Mouse (Mus musculus) lung, postnatal 36 days (tissue): Measurements from ENCODE around the gene Sh3kbp1.

Experiments used
- DNase-seq: peaks from one replicate; pipeline ENCODE4 v3.0.0; 2022; ENCODE audit warnings: mixed read lengths

The Sh3kbp1 gene

GRCm38 (mm10) chrX:159850722-159851121 is 223.7 kb downstream of the Sh3kbp1 start:
- DNase-seq: no peak

- DNase-seq: no peak
These were observed 229.8 kb downstream of the Sh3kbp1 start for GRCm38 (mm10) chrX:159856866-159857265.

DNA sequence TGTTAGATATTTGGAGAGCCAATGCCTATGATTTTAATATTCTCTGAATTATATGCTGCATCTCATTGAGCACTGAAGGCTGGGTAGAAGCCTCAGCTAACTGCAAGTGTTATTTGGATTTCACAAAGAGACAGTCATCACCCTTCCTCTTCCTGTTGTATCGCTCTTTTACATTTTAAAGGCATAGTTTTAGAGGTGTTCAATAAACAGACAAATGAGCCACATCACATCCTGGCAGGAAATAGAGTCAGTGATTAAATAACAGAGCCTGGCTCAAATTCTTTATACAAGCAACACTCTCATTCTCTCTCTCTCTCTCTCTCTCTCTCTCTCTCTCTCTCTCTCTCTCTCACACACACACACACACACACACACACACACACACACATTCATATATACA is 231.1 kb downstream of the Sh3kbp1 start:
- no peak for DNase-seq

DNA sequence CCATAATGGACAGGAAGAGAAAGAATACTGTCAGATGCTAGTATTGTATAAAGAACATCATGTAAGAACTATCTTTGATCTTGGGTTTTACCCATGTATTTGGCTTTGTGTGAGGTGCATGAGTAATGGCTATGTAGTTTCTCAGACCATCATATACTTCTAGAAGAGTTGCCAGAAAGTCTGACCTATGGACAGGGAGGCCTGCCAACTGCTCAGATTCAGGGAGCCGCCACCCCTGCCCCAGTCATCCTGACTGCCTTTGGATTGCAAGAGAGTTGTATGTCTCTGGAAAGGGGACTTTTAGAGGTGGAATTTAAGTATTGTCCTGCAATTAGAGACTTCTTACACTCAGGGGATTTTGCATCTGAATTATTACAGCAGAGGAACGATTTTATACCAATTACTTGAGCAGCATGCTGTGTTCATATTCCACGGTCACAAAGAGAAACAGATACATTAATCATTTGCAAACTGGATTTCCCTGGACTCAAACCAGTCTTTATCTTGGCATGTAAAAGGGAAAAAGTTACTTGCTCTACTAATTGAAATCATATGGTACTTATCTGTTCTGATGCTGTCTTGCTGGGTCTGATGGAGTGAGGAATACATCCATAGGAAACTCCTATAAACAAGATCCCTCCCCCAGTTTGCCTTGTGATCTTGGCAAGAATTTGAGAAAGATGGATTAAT is 233.9 kb downstream of the Sh3kbp1 start:
- no peak for DNase-seq

DNA sequence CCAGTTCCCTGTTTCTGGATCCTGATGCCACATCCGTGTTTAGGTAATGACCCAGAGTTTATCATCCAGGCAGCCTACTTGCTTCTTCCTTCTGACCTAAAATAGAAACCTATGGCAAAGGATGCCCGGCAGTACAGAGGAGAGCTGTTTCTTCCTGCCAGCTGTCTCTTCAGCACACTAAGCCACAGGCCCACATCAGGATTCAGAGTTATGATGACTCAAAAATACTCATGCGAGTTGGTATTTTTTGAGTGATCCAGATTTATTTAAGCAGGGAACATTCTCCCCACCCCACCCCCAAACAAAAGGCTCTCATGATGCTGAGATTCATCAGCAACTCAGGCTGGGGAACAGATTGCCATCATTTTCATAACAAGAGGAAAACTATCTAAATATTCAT is 240.6 kb downstream of the Sh3kbp1 start:
- DNase-seq: no peak

GRCm38 (mm10) chrX:159872521-159872920 is 245.4 kb downstream of the Sh3kbp1 start:
- no peak for DNase-seq

DNA sequence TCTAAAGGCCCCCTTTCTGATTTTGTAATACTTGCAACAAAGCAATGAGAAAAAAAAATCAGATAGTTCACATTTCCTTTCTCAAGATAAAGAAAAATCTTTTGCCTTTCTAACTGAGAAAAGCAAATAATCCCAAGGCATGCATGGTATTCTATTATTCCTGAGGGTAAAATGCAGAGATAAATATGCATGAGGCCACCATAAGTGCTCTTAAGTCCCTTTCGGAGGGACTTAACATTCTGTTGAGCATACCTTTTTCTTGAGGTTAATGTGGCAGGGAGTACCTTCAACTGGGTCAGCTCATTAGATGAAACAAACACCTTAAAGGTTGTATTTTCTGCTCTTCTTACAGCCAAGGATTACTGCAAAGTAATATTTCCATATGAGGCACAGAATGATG is 250.7 kb downstream of the Sh3kbp1 start:
- no peak for DNase-seq

DNA sequence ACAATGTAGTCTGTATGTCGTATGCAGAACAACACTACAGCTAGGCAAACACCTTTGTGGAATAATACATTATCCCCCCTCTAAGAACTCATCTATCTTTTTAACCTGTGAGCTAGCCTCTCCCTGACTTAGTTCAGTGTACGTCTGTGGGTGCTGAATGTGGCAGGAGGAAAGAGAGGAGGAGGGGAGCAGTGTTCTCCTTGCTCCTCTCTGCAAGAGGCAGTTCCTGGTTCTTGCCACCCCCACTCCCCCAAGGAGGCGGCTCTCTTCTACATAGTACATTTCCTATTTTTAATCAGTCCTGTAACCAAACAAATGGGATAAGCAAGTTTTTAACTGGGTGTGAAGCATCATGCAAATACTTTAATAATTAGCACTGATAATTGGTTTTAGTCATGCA is 252.4 kb downstream of the Sh3kbp1 start:
- no peak for DNase-seq

DNA sequence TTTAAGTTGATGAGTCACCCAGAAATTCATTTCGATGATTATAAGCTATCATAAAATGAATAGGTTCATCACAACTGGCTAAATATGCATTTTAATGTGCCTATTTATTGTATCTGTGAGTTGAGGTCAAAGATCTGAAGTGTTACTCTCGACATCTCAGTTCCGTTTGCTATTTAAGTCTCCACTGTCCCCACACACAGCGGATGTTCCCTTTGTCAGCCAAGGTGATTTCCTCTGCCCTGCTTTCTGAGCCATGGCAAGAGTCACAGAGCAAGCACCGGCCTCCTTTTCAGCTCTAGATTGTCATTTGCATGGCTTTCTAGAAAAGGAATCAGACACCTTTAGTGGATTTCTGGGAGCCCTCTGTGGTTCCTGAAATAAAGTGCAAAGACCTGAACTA is 254.5 kb downstream of the Sh3kbp1 start:
- DNase-seq: no peak

DNA sequence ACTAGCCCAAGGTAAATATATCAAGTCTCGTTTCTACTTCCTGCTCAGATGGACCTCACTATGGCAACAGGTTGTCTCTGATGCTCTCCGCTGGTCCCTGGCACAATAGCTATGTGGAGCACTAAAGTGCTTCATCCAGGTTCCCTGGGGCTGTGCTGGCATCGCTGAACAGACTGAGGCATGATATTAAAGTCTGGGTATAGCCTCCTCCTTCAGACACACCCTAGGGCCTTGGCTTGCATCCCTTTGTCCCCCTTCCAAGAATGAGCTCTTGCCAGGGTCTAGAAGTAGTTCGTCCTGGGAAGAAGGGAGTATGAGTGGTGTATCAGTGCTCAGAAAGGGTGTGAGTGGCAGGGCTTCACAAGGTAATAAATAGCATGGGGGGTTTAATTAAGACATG is 269.5 kb downstream of the Sh3kbp1 start:
- no peak for DNase-seq

DNA sequence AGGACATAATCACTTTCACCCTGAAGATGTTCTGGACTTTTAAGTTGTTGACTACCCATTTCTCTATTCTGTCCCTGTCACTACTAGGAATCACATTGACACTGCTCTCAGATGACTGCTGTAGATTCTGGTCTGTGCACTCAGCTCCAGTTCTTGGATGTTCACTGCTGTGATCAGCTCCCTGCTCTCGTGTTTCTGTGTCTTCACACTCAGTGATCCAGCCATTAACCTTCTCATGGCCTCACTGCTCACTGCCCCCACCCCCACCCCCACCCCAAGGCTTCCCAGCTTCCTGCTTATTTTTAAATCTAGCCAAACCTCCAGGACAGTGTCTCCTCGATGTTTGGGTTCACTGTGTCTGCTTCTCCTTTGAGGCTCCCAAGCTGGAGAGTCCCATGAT is 271.0 kb downstream of the Sh3kbp1 start:
- DNase-seq: no peak

DNA sequence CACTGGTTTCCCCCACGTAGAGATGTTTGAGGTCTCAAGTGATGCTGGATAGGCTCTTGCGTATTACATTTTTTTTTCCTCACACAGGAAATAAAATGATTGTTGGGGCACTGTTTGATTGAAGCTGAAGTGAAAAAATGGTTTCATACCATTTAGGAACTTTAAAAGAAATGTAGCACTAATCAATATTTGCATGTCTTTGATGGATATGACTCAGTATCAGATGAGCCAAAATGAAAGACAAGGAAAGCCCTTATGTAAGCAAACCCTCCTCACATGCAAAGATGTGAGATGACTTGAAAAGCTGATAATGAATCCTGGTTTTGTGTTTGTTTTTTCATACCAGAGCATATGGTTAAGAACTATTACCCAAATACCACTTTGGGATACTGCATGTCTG is 272.0 kb downstream of the Sh3kbp1 start:
- no peak for DNase-seq

GRCm38 (mm10) chrX:159903421-159903820 is 276.3 kb downstream of the Sh3kbp1 start:
- no peak for DNase-seq

DNA sequence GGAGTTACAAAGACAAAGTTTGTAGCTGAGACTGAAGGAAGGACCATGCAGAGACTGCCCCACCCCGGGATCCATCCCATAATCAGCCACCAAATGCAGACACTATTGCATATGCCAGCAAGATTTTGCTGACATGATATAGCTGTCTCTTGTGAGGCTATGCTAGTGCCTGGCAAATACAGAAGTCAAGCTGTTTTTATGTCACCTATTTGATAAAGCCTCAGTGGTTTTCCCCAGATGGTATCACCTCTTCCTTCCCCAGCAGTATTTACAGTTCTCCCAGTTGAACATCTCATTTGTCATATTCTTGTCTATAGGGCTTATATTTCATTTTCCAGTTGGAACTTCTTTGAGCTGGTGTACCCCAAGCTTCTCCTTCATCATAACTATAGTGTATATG is 280.6 kb downstream of the Sh3kbp1 start:
- DNase-seq: no peak

DNA sequence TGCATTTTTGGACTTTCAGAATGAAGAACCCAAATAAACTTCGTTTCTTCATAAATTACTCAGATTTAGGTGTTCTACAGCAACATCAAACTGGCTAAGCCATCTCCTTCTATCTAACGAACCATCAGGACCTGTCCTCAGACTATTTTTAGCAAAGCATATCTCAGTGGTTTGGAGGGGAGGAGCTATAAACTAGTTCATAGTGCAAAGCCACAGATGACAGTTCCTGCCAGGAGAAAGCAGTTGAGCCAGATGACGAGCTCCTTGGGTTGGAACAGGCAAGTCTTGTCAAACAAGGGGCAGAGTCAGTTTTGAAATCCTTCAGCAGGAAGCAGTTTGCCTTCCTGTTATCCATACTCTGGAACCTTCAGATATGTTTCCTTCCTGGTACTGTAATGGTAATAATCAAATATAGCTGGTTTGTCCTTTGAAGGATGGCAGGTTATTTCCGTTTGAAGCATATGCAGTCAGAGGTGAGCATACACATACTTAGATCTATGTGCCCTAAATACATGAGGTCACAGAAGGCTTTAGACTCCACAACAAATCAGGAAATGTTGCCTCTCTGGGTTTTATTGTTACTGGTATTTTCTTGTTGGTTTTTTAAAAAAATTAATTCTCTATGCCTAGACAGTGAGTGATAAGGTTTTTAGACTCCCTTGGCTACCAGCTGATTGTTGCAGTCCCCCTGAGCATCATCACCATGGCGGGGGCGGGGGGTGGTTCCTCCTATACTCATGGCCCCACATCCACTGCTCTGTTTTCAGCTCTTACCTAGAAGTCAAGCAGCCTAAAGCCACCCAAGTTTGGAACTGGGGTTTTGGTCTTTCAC is 282.6 kb downstream of the Sh3kbp1 start:
- DNase-seq: peak; percentile 14

DNA sequence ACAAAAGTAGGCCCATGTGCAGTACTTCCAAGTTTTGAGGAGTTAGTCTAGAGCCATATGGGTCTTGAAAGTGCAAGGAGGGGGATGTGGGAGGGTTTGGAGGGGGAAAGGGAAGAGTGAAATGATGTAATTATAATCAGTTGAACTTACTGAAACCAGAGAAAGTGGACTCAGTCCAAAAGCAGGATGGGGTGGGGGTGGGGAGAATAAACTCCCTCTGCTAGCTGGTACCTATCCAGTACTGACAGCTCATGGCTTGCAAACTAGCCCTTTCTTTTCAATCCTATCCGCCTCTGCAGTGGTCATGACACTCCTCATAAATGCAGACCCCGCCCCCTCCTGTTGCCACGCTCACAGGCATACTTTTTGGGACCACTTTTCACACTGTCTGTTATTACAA is 283.5 kb downstream of the Sh3kbp1 start:
- no peak for DNase-seq

GRCm38 (mm10) chrX:159911613-159912012 is 284.5 kb downstream of the Sh3kbp1 start:
- DNase-seq: no peak

GRCm38 (mm10) chrX:159912061-159912460 is 285.0 kb downstream of the Sh3kbp1 start:
- DNase-seq: no peak

DNA sequence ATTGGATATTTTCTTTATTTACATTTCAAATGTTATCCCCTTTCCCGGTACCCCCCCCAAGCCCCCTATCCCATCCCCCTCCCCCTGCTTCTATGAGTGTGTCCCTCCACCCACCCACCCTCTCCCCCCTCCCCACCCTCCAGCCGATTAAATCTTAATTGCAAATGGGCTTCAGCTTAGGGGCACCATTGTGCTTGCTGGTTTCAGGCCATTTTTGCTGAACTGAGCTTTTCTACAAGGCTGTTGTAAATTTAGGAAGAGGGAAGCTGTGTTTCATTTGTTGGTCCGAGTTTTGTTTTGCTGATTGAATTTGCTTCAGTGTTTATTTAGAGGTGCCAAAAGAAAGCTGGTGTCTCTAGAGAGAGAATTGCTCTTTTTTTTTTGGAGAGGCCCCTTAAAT is 286.4 kb downstream of the Sh3kbp1 start:
- no peak for DNase-seq

DNA sequence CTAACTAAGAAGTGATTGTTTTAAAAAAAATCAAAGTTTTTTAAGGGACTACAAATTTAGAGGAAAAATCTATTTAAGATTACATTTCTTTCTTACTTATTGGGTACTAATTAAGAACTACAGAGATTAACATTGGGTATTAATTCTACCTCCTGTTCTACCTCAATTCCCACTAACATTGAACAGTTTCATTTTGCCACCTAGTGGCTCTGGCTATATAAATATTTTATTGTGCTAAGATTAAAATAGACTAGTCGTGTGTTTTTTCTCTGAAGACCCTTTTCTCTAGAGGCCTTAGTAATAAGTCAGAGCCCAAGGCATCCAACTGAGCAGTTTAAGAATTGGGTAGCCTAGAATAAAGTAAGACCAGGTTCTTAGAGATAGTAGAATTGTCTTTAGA is 288.1 kb downstream of the Sh3kbp1 start:
- no peak for DNase-seq

GRCm38 (mm10) chrX:159924759-159925158 is 297.7 kb downstream of the Sh3kbp1 start:
- DNase-seq: no peak

GRCm38 (mm10) chrX:159928165-159928564 is 301.1 kb downstream of the Sh3kbp1 start:
- DNase-seq: no peak

DNA sequence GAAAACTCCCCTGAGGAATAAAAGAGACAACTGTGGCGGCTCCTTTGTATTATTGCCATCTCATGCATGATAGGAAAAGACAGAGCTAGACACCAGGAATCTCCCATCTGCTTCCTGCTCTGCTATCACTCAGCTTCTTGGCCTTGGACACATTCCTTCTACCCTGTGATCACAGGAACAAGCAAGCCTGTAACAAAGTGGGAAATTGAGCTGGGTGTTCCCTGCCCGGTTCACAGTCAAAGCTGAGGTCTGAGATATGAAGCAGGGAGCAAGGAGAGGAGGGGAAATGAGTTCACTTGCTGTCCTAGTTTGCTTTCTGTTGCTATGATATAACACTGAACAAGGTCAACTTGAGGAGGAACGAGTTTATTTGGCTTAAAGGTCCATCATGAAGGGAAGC is 301.8 kb downstream of the Sh3kbp1 start:
- no peak for DNase-seq

- DNase-seq: no peak
These were observed 305.0 kb downstream of the Sh3kbp1 start for GRCm38 (mm10) chrX:159932027-159932426.

DNA sequence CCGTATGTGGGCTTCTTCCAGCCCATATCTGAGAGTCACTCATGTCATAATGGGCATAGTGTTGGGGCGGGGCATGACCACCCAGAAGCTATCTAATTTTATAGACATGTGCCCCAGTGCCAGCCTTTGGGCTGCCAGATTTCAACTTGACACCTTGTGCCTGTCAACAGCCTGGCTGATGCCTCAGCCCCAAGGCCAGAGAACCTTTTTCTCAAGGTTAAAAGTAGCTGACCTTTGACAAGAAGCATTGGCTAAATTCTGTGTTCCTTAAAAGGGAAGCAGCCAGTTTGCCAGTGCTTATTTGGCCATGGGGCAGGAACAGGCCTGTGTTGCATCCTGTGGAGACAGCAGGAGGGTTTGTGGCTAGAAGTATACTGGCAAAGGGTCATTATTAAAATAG is 315.5 kb downstream of the Sh3kbp1 start:
- DNase-seq: no peak
